Mouse (Mus musculus): ENCODE results near the gene Kansl1. TPM values are rescaled to one million over a fixed set of nuclear protein-coding genes. Genes with fewer than 3 reads are reported as not detected.

Gene Kansl1
- polyA plus RNA-seq, 1 experiment from 2014 or later: 36.9 TPM

- WGBS: 97% methylated on average over 1 of the region's 1 CpGs
- Histone ChIP-seq H3K4me2 (replicated peaks) (no peak overlapping the region), H3K9me3 (no peaks in the 10 kb centered on the region), H3K9ac (replicated peaks) (no peak overlapping the region), H3K4me1 (no peaks in the 10 kb centered on the region), H3K4me3 (no peak overlapping the region), H3K27me3 (no peaks in the 10 kb centered on the region), H3K36me3 (no peaks in the 10 kb centered on the region), H3K27ac (replicated peaks) (no peak overlapping the region)
- ATAC-seq (ENCODE audit: low FRiP score, low read depth): no peak
These were observed 81.4 kb downstream of the Kansl1 start for GRCm38 (mm10) chr11:104387284-104387683.

GRCm38 (mm10) chr11:104386595-104386994 lies 82.1 kb downstream of the Kansl1 start:
- ATAC-seq (ENCODE audit: low FRiP score, low read depth): no peak
- Histone ChIP-seq H3K27me3 (no peaks in the 10 kb centered on the region), H3K4me1 (no peaks in the 10 kb centered on the region), H3K4me2 (replicated peaks) (no peak overlapping the region), H3K9ac (replicated peaks) (no peak overlapping the region), H3K9me3 (no peaks in the 10 kb centered on the region), H3K36me3 (no peaks in the 10 kb centered on the region), H3K27ac (replicated peaks) (no peak overlapping the region), H3K4me3 (no peak overlapping the region)
- 94% methylated on average over 1 of the region's 1 CpGs for WGBS

- 93% methylated on average over 2 of the region's 2 CpGs for WGBS
These were observed 85.4 kb downstream of the Kansl1 start for GRCm38 (mm10) chr11:104383167-104383810.

GRCm38 (mm10) chr11:104381887-104382286 lies 86.8 kb downstream of the Kansl1 start:
- Histone ChIP-seq H3K4me3 (no peak overlapping the region), H3K9ac (replicated peaks) (no peak overlapping the region), H3K27ac (replicated peaks) (no peak overlapping the region), H3K36me3 (0 out of 2 replicates have a peak, but pooled peaks cover 7% of the 10 kb centered on the region), H3K27me3 (no peaks in the 10 kb centered on the region), H3K9me3 (no peaks in the 10 kb centered on the region), H3K4me2 (replicated peaks) (no peak overlapping the region), H3K4me1 (no peaks in the 10 kb centered on the region)
- WGBS: 86% methylated on average over 4 of the region's 4 CpGs
- ATAC-seq (ENCODE audit: low FRiP score, low read depth): no peak

More at GRCm38 (mm10) chr11:104383167-104383810, 85.4 kb downstream of the Kansl1 start:
- Histone ChIP-seq H3K4me2 (replicated peaks) (no peak overlapping the region), H3K27ac (replicated peaks) (no peak overlapping the region), H3K27me3 (no peaks in the 10 kb centered on the region), H3K4me1 (no peaks in the 10 kb centered on the region), H3K36me3 (no peaks in the 10 kb centered on the region), H3K9me3 (no peaks in the 10 kb centered on the region), H3K9ac (replicated peaks) (no peak overlapping the region), H3K4me3 (no peak overlapping the region)
- no peak for ATAC-seq (ENCODE audit: low FRiP score, low read depth)

- Histone ChIP-seq H3K36me3 (0 out of 2 replicates have a peak, but pooled peaks cover 7% of the 10 kb centered on the region), H3K9me3 (no peaks in the 10 kb centered on the region), H3K4me1 (no peaks in the 10 kb centered on the region), H3K27ac (replicated peaks) (no peak overlapping the region), H3K4me3 (no peak overlapping the region), H3K4me2 (replicated peaks) (no peak overlapping the region), H3K27me3 (no peaks in the 10 kb centered on the region), H3K9ac (replicated peaks) (no peak overlapping the region)
- no peak for ATAC-seq (ENCODE audit: low FRiP score, low read depth)
- WGBS: 79% methylated on average over 1 of the region's 1 CpGs
These were observed 89.0 kb downstream of the Kansl1 start for GRCm38 (mm10) chr11:104379635-104380034.

- ATAC-seq (ENCODE audit: low FRiP score, low read depth): no peak
These were observed 92.4 kb downstream of the Kansl1 start for GRCm38 (mm10) chr11:104376291-104376690.

GRCm38 (mm10) chr11:104367486-104368190 lies 101.0 kb downstream of the Kansl1 start:
- H3K4me2 ChIP-seq (replicated peaks): no peak overlapping the region
- no peak for ATAC-seq (ENCODE audit: low FRiP score, low read depth)
- peaks cover 16% of the 10 kb centered on the region for H3K36me3 ChIP-seq
- no peaks in the 10 kb centered on the region for H3K27me3 ChIP-seq
- 85% methylated on average over 5 of the region's 5 CpGs for WGBS
- H3K4me3 ChIP-seq: no peak overlapping the region
- H3K27ac ChIP-seq (replicated peaks): no peak overlapping the region
- no peak overlapping the region for H3K9ac ChIP-seq (replicated peaks)
- H3K9me3 ChIP-seq: no peaks in the 10 kb centered on the region
- no peaks in the 10 kb centered on the region for H3K4me1 ChIP-seq

More at GRCm38 (mm10) chr11:104376291-104376690, 92.4 kb downstream of the Kansl1 start:
- Histone ChIP-seq H3K4me2 (replicated peaks) (no peak overlapping the region), H3K4me3 (no peak overlapping the region), H3K9me3 (no peaks in the 10 kb centered on the region), H3K4me1 (no peaks in the 10 kb centered on the region), H3K9ac (replicated peaks) (no peak overlapping the region), H3K27me3 (no peaks in the 10 kb centered on the region), H3K27ac (replicated peaks) (no peak overlapping the region), H3K36me3 (peaks cover 19% of the 10 kb centered on the region)
- 90% methylated on average over 3 of the region's 3 CpGs for WGBS

- Histone ChIP-seq H3K4me2 (replicated peaks) (no peak overlapping the region), H3K4me1 (no peaks in the 10 kb centered on the region), H3K27me3 (no peaks in the 10 kb centered on the region), H3K27ac (replicated peaks) (no peak overlapping the region), H3K36me3 (peaks cover 15% of the 10 kb centered on the region; the same call in 1 of the 2 replicates), H3K4me3 (no peak overlapping the region), H3K9me3 (no peaks in the 10 kb centered on the region), H3K9ac (replicated peaks) (no peak overlapping the region)
- 87% methylated on average over 2 of the region's 2 CpGs for WGBS
- ATAC-seq (ENCODE audit: low FRiP score, low read depth): no peak
These were observed 104.6 kb downstream of the Kansl1 start for GRCm38 (mm10) chr11:104363823-104364600.

- Histone ChIP-seq H3K9ac (replicated peaks) (no peak overlapping the region), H3K36me3 (0 out of 2 replicates have a peak, but pooled peaks cover 5% of the 10 kb centered on the region), H3K27ac (replicated peaks) (no peak overlapping the region), H3K27me3 (no peaks in the 10 kb centered on the region), H3K4me3 (no peak overlapping the region), H3K4me2 (replicated peaks) (no peak overlapping the region), H3K4me1 (no peaks in the 10 kb centered on the region), H3K9me3 (no peaks in the 10 kb centered on the region)
- no peak for ATAC-seq (ENCODE audit: low FRiP score, low read depth)
- WGBS: 94% methylated on average over 1 of the region's 1 CpGs
These were observed 106.0 kb downstream of the Kansl1 start for GRCm38 (mm10) chr11:104362704-104363103.

GRCm38 (mm10) chr11:104361790-104362189 lies 106.9 kb downstream of the Kansl1 start:
- Histone ChIP-seq H3K27ac (replicated peaks) (no peak overlapping the region), H3K9me3 (no peaks in the 10 kb centered on the region), H3K4me1 (no peaks in the 10 kb centered on the region), H3K36me3 (peaks cover 11% of the 10 kb centered on the region), H3K9ac (replicated peaks) (no peak overlapping the region), H3K4me3 (no peak overlapping the region), H3K27me3 (no peaks in the 10 kb centered on the region), H3K4me2 (replicated peaks) (no peak overlapping the region)
- ATAC-seq (ENCODE audit: low FRiP score, low read depth): no peak
- 74% methylated on average over 2 of the region's 2 CpGs for WGBS

- Histone ChIP-seq H3K4me1 (no peaks in the 10 kb centered on the region), H3K4me2 (replicated peaks) (no peak overlapping the region), H3K9ac (replicated peaks) (no peak overlapping the region), H3K4me3 (no peak overlapping the region), H3K36me3 (peaks cover 70% of the 10 kb centered on the region), H3K27ac (replicated peaks) (no peak overlapping the region), H3K27me3 (no peaks in the 10 kb centered on the region), H3K9me3 (no peaks in the 10 kb centered on the region)
- WGBS: 76% methylated on average over 3 of the region's 3 CpGs
- ATAC-seq (ENCODE audit: low FRiP score, low read depth): no peak
These were observed 121.7 kb downstream of the Kansl1 start for GRCm38 (mm10) chr11:104346931-104347330.

- Histone ChIP-seq H3K4me3 (no peak overlapping the region), H3K4me1 (no peaks in the 10 kb centered on the region), H3K27ac (replicated peaks) (no peak overlapping the region), H3K27me3 (no peaks in the 10 kb centered on the region), H3K9ac (replicated peaks) (no peak overlapping the region), H3K4me2 (replicated peaks) (no peak overlapping the region), H3K36me3 (peaks cover 73% of the 10 kb centered on the region), H3K9me3 (no peaks in the 10 kb centered on the region)
- 89% methylated on average over 13 of the region's 13 CpGs for WGBS
- no peak for ATAC-seq (ENCODE audit: low FRiP score, low read depth)
These were observed 133.7 kb downstream of the Kansl1 start for GRCm38 (mm10) chr11:104334946-104335345.

Data from midbrain, embryonic 12.5 days (tissue).